Mouse (Mus musculus): ENCODE data around the gene Pramel6. TPM values are rescaled to one million over a fixed set of nuclear protein-coding genes. Genes with fewer than 3 reads are reported as not detected.
"Not testable (repeated sequence)": the region's sequence is repeated elsewhere in the genome, so short reads cannot be mapped to it uniquely, and the experiment has no call there.

Pramel6 gene
- total and polyA plus RNA-seq, 2 experiments from 2014 or later = not detected

GRCm38 (mm10) chr2:87515046-87515445 is 8.7 kb downstream of the Pramel6 start:
- H3K4me1 ChIP-seq (ENCODE audit: insufficient read depth, low read length) = no peaks in the 10 kb centered on the region
- no peak overlapping the region for H3K9ac ChIP-seq (replicated peaks; ENCODE audit: low read length, poor library complexity, severe bottlenecking)
- H3K4me2 ChIP-seq (ENCODE audit: low read depth, low read length, poor library complexity, severe bottlenecking) = no peak overlapping the region
- H3K4me3 ChIP-seq (ENCODE audit: low read depth, low read length) = no peak overlapping the region
- H3K27me3 ChIP-seq (ENCODE audit: insufficient read depth, low read length) = no peaks in the 10 kb centered on the region
- 83% methylated on average over 2 of the region's 2 CpGs for WGBS
- H3K9me3 ChIP-seq (ENCODE audit: low read length) = no peaks in the 10 kb centered on the region
- no peak for TF ChIP-seq CTCF (IDR thresholded peaks at IDR 0.05)
- DNase-seq (ENCODE audit: low spot score) (no peak), ATAC-seq (ENCODE audit: low FRiP score) (no peak)
- no peaks in the 10 kb centered on the region for H3K36me3 ChIP-seq (ENCODE audit: insufficient read depth, low read length)
- H3K27ac ChIP-seq (ENCODE audit: low read depth, low read length) = no peak overlapping the region

- WGBS = 78% methylated on average over 7 of the region's 8 CpGs
- no peak for ATAC-seq (ENCODE audit: low FRiP score)
- no peak overlapping the region for H3K27ac ChIP-seq (ENCODE audit: low read depth, low read length)
- H3K27me3 ChIP-seq (ENCODE audit: insufficient read depth, low read length) = no peaks in the 10 kb centered on the region
- TF ChIP-seq CTCF (IDR thresholded peaks at IDR 0.05) = no peak
- no peak overlapping the region for H3K9ac ChIP-seq (replicated peaks; ENCODE audit: low read length, poor library complexity, severe bottlenecking)
- H3K4me2 ChIP-seq (ENCODE audit: low read depth, low read length, poor library complexity, severe bottlenecking) = no peak overlapping the region
- H3K9me3 ChIP-seq (ENCODE audit: low read length) = no peaks in the 10 kb centered on the region
- DNase-seq (ENCODE audit: low spot score) = no peak
- H3K4me1 ChIP-seq (ENCODE audit: insufficient read depth, low read length) = no peaks in the 10 kb centered on the region
- H3K36me3 ChIP-seq (ENCODE audit: insufficient read depth, low read length) = no peaks in the 10 kb centered on the region
- no peak overlapping the region for H3K4me3 ChIP-seq (ENCODE audit: low read depth, low read length)
These were observed 9.2 kb downstream of the Pramel6 start for GRCm38 (mm10) chr2:87515457-87516060.

- Histone ChIP-seq H3K4me2 (ENCODE audit: low read depth, low read length, poor library complexity, severe bottlenecking) (no peak overlapping the region), H3K4me1 (ENCODE audit: insufficient read depth, low read length) (no peaks in the 10 kb centered on the region), H3K36me3 (ENCODE audit: insufficient read depth, low read length) (no peaks in the 10 kb centered on the region), H3K27ac (ENCODE audit: low read depth, low read length) (no peak overlapping the region), H3K4me3 (ENCODE audit: low read depth, low read length) (no peak overlapping the region), H3K9me3 (ENCODE audit: low read length) (no peaks in the 10 kb centered on the region), H3K9ac (replicated peaks; ENCODE audit: low read length, poor library complexity, severe bottlenecking) (no peak overlapping the region), H3K27me3 (ENCODE audit: insufficient read depth, low read length) (no peaks in the 10 kb centered on the region)
- no peak for TF ChIP-seq CTCF (IDR thresholded peaks at IDR 0.05)
- 94% methylated on average over 3 of the region's 3 CpGs for WGBS
- DNase-seq (ENCODE audit: low spot score) = no peak
- no peak for ATAC-seq (ENCODE audit: low FRiP score)
These were observed 10.2 kb downstream of the Pramel6 start for GRCm38 (mm10) chr2:87516581-87516980.

GRCm38 (mm10) chr2:87520651-87521050 is 14.3 kb downstream of the Pramel6 start:
- no peaks in the 10 kb centered on the region for H3K9me3 ChIP-seq (ENCODE audit: low read length)
- no peaks in the 10 kb centered on the region for H3K27me3 ChIP-seq (ENCODE audit: insufficient read depth, low read length)
- H3K36me3 ChIP-seq (ENCODE audit: insufficient read depth, low read length) = no peaks in the 10 kb centered on the region
- WGBS = 90% methylated on average over 4 of the region's 4 CpGs
- H3K4me2 ChIP-seq (ENCODE audit: low read depth, low read length, poor library complexity, severe bottlenecking) = no peak overlapping the region
- H3K9ac ChIP-seq (replicated peaks; ENCODE audit: low read length, poor library complexity, severe bottlenecking) = no peak overlapping the region
- H3K4me3 ChIP-seq (ENCODE audit: low read depth, low read length) = no peak overlapping the region
- no peak for TF ChIP-seq CTCF (IDR thresholded peaks at IDR 0.05)
- DNase-seq (ENCODE audit: low spot score) = no peak
- H3K4me1 ChIP-seq (ENCODE audit: insufficient read depth, low read length) = no peaks in the 10 kb centered on the region
- no peak overlapping the region for H3K27ac ChIP-seq (ENCODE audit: low read depth, low read length)
- ATAC-seq (ENCODE audit: low FRiP score) = no peak

GRCm38 (mm10) chr2:87525899-87526616 is 19.7 kb downstream of the Pramel6 start:
- not testable (repeated sequence) for H3K4me1 ChIP-seq (ENCODE audit: insufficient read depth, low read length); H3K36me3 ChIP-seq (ENCODE audit: insufficient read depth, low read length); H3K27me3 ChIP-seq (ENCODE audit: insufficient read depth, low read length); H3K9ac ChIP-seq (replicated peaks; ENCODE audit: low read length, poor library complexity, severe bottlenecking); H3K27ac ChIP-seq (ENCODE audit: low read depth, low read length); H3K9me3 ChIP-seq (ENCODE audit: low read length)
- 26% methylated on average over 38 of the region's 39 CpGs for WGBS
- ATAC-seq (ENCODE audit: low FRiP score) = peak; percentile 47; the same call in 1 of the 2 replicates
- peak; percentile 18 for DNase-seq (ENCODE audit: low spot score)
- peak overlapping the region; percentile 35 for H3K4me2 ChIP-seq (ENCODE audit: low read depth, low read length, poor library complexity, severe bottlenecking)
- H3K4me3 ChIP-seq (ENCODE audit: low read depth, low read length) = peak overlapping the region; percentile 35

GRCm38 (mm10) chr2:87531496-87531895 is 25.1 kb downstream of the Pramel6 start, which contains the start of gene Olfr153:
TSS of gene Olfr153 (plus strand) at chr2:87531796.
- no peak within 1 kb of the TSS for H3K9ac ChIP-seq (replicated peaks; ENCODE audit: low read length, poor library complexity, severe bottlenecking)
- H3K9me3 ChIP-seq (ENCODE audit: low read length) = no peaks in the 10 kb centered on the region
- ATAC-seq (ENCODE audit: low FRiP score) = no peak
- no peak within 1 kb of the TSS for H3K4me2 ChIP-seq (ENCODE audit: low read depth, low read length, poor library complexity, severe bottlenecking)
- H3K27ac ChIP-seq (ENCODE audit: low read depth, low read length) = no peak within 1 kb of the TSS
- no peak within 1 kb of the TSS for H3K4me3 ChIP-seq (ENCODE audit: low read depth, low read length)
- DNase-seq (ENCODE audit: low spot score) = no peak
- H3K4me1 ChIP-seq (ENCODE audit: insufficient read depth, low read length) = no peaks in the 10 kb centered on the region
- no peak for TF ChIP-seq CTCF (IDR thresholded peaks at IDR 0.05)
- H3K27me3 ChIP-seq (ENCODE audit: insufficient read depth, low read length) = no peaks in the 10 kb centered on the region
- H3K36me3 ChIP-seq (ENCODE audit: insufficient read depth, low read length) = no peaks in the 10 kb centered on the region

Measured in midbrain, postnatal 0 days (tissue).